Mouse (Mus musculus): ENCODE results near the gene Tmem199. TPM values are rescaled to one million over a fixed set of nuclear protein-coding genes. Genes with fewer than 3 reads are reported as not detected.

Tmem199 gene
- polyA plus RNA-seq, 1 experiment = 67.9 TPM

DNA sequence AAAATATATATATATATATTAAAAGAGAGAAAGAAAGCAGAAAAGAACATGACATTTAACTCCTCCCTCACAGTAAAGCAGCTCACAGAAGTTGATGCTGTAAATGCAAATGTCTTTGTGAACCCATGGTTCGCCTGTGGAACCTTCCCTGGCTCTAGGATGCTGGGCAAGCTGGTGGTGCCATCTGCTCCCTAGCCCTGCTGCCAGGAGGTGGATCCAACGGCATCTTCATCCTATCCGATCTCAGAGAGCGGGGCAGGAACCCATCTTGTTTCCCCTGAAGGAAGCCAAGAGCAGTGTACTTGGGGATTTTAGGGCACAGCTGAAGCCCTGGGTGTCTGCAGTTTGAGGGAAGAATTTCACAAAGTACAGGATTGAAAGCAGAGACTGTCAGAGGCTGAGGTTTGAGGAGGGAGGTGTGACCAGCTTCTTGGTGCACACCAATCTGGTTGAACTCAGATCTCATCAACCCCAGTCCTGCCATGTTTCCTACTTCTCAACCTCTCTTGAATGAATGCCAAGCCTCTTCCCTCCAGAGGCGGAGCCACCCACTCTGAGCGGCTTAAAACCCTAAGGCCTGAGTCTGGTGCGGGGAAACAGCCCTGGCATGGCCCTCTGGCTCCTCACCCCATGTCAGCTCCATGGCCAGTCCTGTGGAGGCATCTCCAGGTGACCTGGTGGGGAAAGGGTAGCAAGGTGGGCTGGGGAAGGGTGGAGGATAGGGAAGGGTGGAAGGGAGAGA lies 8.9 kb downstream of the Tmem199 start, which contains the start of gene Sebox:
TSS of gene Sebox (plus strand) at position 539 of the 742 bp plus-strand sequence.
- TF ChIP-seq CTCF (IDR thresholded peaks at IDR 0.05; ENCODE audit: borderline replicate concordance, insufficient read depth, low read depth, low read length) (no peak), POLR2A (IDR thresholded peaks at IDR 0.05; ENCODE audit: borderline replicate concordance, insufficient read depth, low read length) (no peak; the same call in 1 of the 2 replicates)
- peaks cover 15% of the 10 kb centered on the region for H3K4me1 ChIP-seq (ENCODE audit: control insufficient read depth, insufficient read depth, low read length)
- no peaks in the 10 kb centered on the region for H3K27me3 ChIP-seq (ENCODE audit: control insufficient read depth, insufficient read depth, low read length)
- WGBS = 12% methylated on average over 7 of the region's 7 CpGs
- DNase-seq = peak; percentile 90 to 94
- peak within 1 kb of the TSS; percentile 9 for H3K4me3 ChIP-seq (replicated peaks; ENCODE audit: insufficient read depth, low read depth, low read length)
- peak within 1 kb of the TSS; percentile 92 for H3K27ac ChIP-seq (ENCODE audit: insufficient read depth, low read length)

- Histone ChIP-seq H3K4me3 (replicated peaks; ENCODE audit: insufficient read depth, low read depth, low read length) (no peak overlapping the region), H3K4me1 (ENCODE audit: control insufficient read depth, insufficient read depth, low read length) (peaks cover 15% of the 10 kb centered on the region), H3K27ac (ENCODE audit: insufficient read depth, low read length) (no peak overlapping the region), H3K27me3 (ENCODE audit: control insufficient read depth, insufficient read depth, low read length) (no peaks in the 10 kb centered on the region)
- DNase-seq = no peak
- 87% methylated on average over 20 of the region's 20 CpGs for WGBS
- no peak for TF ChIP-seq CTCF (IDR thresholded peaks at IDR 0.05; ENCODE audit: borderline replicate concordance, insufficient read depth, low read depth, low read length)
- no peak for TF ChIP-seq POLR2A (IDR thresholded peaks at IDR 0.05; ENCODE audit: borderline replicate concordance, insufficient read depth, low read length)
Measured at GRCm38 (mm10) chr11:78501529-78501928, 10.4 kb downstream of the Tmem199 start.

DNA sequence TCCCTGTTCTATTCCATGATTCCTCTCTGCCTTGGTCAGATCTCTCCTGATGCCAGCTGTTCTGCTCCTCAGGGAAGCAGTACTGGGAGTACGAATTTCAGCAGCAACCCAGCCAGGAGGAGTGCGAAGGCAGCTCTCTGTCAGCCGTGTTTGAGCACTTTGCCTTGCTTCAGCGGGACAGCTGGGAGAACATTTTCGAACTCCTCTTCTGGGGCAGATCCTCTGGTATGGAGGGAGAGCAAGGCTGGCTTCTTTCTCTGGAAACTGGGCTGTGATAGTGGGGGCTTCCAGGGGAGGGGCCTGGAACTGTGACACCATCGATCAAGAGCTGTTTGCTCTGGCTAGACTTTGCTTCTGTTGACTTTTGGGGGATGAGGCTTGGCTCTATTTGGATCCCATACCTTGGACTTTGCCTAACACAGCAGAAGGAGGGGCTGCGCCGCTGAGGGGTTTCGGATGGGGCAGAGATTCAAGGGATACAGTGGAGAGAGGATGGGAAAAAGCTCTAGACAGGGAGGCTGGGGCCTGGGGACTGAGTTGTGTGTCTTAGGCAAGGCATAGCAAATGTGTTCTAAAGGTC lies 11.3 kb downstream of the Tmem199 start:
- peaks cover 15% of the 10 kb centered on the region for H3K4me1 ChIP-seq (ENCODE audit: control insufficient read depth, insufficient read depth, low read length)
- 83% methylated on average over 9 of the region's 9 CpGs for WGBS
- no peak overlapping the region for H3K4me3 ChIP-seq (replicated peaks; ENCODE audit: insufficient read depth, low read depth, low read length)
- TF ChIP-seq POLR2A (IDR thresholded peaks at IDR 0.05; ENCODE audit: borderline replicate concordance, insufficient read depth, low read length) = no peak
- DNase-seq = no peak
- H3K27me3 ChIP-seq (ENCODE audit: control insufficient read depth, insufficient read depth, low read length) = no peaks in the 10 kb centered on the region
- no peak overlapping the region for H3K27ac ChIP-seq (ENCODE audit: insufficient read depth, low read length)

DNA sequence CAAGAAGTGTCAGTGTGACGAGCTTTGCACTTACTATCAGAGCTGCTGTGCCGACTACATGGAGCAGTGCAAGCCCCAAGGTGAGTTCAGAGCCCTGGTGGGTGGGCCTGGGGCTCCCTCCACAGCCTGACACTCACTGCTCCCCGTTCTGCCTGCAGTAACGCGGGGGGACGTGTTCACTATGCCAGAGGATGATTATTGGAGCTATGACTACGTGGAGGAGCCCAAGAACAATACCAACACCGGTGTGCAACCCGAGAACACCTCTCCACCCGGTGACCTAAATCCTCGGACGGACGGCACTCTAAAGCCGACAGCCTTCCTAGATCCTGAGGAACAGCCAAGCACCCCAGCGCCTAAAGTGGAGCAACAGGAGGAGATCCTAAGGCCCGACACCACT lies 12.4 kb downstream of the Tmem199 start:
- no peak for DNase-seq
- no peak overlapping the region for H3K27ac ChIP-seq (ENCODE audit: insufficient read depth, low read length)
- WGBS = 70% methylated on average over 16 of the region's 16 CpGs
- peaks cover 15% of the 10 kb centered on the region for H3K4me1 ChIP-seq (ENCODE audit: control insufficient read depth, insufficient read depth, low read length)
- no peak overlapping the region for H3K4me3 ChIP-seq (replicated peaks; ENCODE audit: insufficient read depth, low read depth, low read length)
- H3K27me3 ChIP-seq (ENCODE audit: control insufficient read depth, insufficient read depth, low read length) = no peaks in the 10 kb centered on the region
- TF ChIP-seq POLR2A (IDR thresholded peaks at IDR 0.05; ENCODE audit: borderline replicate concordance, insufficient read depth, low read length) (no peak), CTCF (IDR thresholded peaks at IDR 0.05; ENCODE audit: borderline replicate concordance, insufficient read depth, low read depth, low read length) (no peak)

DNA sequence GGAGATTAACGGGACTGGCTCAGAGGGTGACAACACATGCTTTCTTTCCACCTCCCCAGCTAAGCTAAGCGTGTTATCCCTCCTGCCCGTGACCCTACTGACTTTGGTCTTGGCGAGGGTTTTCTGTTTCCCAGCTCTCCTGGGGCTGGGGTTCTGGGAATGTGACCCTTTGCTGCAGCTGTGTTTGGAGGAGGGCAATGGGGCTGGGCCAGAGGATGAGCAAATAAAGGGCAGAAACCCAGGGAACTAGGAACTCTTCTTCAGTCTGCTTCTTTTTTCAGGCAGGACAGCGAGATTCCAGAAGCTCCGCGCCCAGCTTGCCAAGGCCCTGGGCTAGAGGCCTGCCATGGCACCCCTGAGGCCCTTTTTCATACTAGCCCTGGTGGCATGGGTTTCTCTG lies 13.0 kb downstream of the Tmem199 start, which contains the start of gene Vtn:
TSS of gene Vtn (plus strand) at position 88 of the 400 bp plus-strand sequence.
- Histone ChIP-seq H3K27ac (ENCODE audit: insufficient read depth, low read length) (peak within 1 kb of the TSS; percentile 66), H3K4me1 (ENCODE audit: control insufficient read depth, insufficient read depth, low read length) (peaks cover 17% of the 10 kb centered on the region), H3K4me3 (replicated peaks; ENCODE audit: insufficient read depth, low read depth, low read length) (peak within 1 kb of the TSS; percentile 77), H3K27me3 (ENCODE audit: control insufficient read depth, insufficient read depth, low read length) (no peaks in the 10 kb centered on the region)
- TF ChIP-seq POLR2A (IDR thresholded peaks at IDR 0.05; ENCODE audit: borderline replicate concordance, insufficient read depth, low read length) (no peak), CTCF (IDR thresholded peaks at IDR 0.05; ENCODE audit: borderline replicate concordance, insufficient read depth, low read depth, low read length) (no peak)
- no peak for DNase-seq
- 72% methylated on average over 7 of the region's 7 CpGs for WGBS

GRCm38 (mm10) chr11:78497544-78498522 lies 14.1 kb downstream of the Tmem199 start, which contains the start of gene Sarm1:
Gene Sarm1 (minus strand): TSS chr11:78497754.
- peak; percentile 98 for DNase-seq
- 2% methylated on average over 36 of the region's 36 CpGs for WGBS
- no peaks in the 10 kb centered on the region for H3K27me3 ChIP-seq (ENCODE audit: control insufficient read depth, insufficient read depth, low read length)
- H3K4me3 ChIP-seq (replicated peaks; ENCODE audit: insufficient read depth, low read depth, low read length) = peak within 1 kb of the TSS; percentile 77
- H3K4me1 ChIP-seq (ENCODE audit: control insufficient read depth, insufficient read depth, low read length) = peaks cover 8% of the 10 kb centered on the region; the same call in 1 of the 2 replicates
- peak; percentile 94 for TF ChIP-seq POLR2A (IDR thresholded peaks at IDR 0.05; ENCODE audit: borderline replicate concordance, insufficient read depth, low read length)
- no peak for TF ChIP-seq CTCF (IDR thresholded peaks at IDR 0.05; ENCODE audit: borderline replicate concordance, insufficient read depth, low read depth, low read length)
- peak within 1 kb of the TSS; percentile 75 for H3K27ac ChIP-seq (ENCODE audit: insufficient read depth, low read length)

- Histone ChIP-seq H3K27ac (ENCODE audit: insufficient read depth, low read length) (peak overlapping the region; percentile 75), H3K4me3 (replicated peaks; ENCODE audit: insufficient read depth, low read depth, low read length) (peak overlapping the region; percentile 77), H3K4me1 (ENCODE audit: control insufficient read depth, insufficient read depth, low read length) (peaks cover 3% of the 10 kb centered on the region; the same call in 1 of the 2 replicates), H3K27me3 (ENCODE audit: control insufficient read depth, insufficient read depth, low read length) (no peaks in the 10 kb centered on the region)
- peak; percentile 71 to 76 for DNase-seq
- WGBS = under 1% methylated on average over 44 of the region's 44 CpGs
- TF ChIP-seq POLR2A (IDR thresholded peaks at IDR 0.05; ENCODE audit: borderline replicate concordance, insufficient read depth, low read length) (no peak), CTCF (IDR thresholded peaks at IDR 0.05; ENCODE audit: borderline replicate concordance, insufficient read depth, low read depth, low read length) (no peak)
Measured at GRCm38 (mm10) chr11:78497071-78497541, 14.9 kb downstream of the Tmem199 start.

Measured in cerebellum, adult 2 months (tissue).